Mouse (Mus musculus): ENCODE measurements around the gene Gm29094.
"Not testable (repeated sequence)": the region's sequence is repeated elsewhere in the genome, so short reads cannot be mapped to it uniquely, and the experiment has no call there.

DNA sequence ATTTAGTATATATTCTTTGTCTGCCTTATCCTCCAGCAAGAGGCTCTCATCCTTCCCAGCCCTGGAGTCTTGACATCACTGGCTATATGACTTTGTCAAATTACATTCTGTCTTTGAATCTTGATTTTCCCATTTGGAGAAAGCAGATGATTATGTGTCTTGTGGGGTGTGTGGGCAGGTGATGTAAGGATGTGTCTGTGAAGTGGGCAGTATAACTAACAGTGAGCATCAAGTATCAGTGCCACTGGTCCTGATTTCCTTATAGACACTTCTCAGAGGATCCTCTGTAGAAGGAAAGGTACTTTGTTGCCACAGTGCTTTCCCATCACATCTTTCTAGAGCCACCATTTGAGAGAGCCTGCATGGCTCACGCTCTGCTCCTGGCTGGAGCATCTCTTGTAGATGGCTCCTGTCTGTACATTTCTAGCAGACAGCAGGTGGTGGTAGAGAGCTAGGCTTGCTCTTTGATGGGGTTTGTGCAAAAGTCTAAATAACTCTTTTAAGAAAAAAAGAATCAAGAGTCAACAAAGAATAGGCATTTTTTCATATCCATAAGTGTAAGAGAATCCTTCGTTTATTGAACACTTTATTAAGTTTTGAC, 31.8 kb downstream of the Gm29094 start:
- not testable (repeated sequence) for TF ChIP-seq POLR2A (IDR thresholded peaks at IDR 0.05; ENCODE audit: borderline replicate concordance, extremely low read depth, low read depth, low read length); CTCF (IDR thresholded peaks at IDR 0.05; ENCODE audit: insufficient read depth, low read length)
